Mouse (Mus musculus) bone marrow macrophage, adult 2 months (primary cell): ENCODE measurements around the gene Mrps23.

ENCODE experiments used
- CTCF ChIP-seq: IDR thresholded peaks from 2 replicates; pipeline ENCODE4 v1.5.1; 2012; ENCODE audit warnings: low read depth, mild to moderate bottlenecking, low read length, moderate library complexity
- POLR2A ChIP-seq: IDR thresholded peaks from 2 replicates; pipeline ENCODE4 v1.6.1; 2012; ENCODE audit warnings: mild to moderate bottlenecking, low read depth, low read length, borderline replicate concordance

DNA sequence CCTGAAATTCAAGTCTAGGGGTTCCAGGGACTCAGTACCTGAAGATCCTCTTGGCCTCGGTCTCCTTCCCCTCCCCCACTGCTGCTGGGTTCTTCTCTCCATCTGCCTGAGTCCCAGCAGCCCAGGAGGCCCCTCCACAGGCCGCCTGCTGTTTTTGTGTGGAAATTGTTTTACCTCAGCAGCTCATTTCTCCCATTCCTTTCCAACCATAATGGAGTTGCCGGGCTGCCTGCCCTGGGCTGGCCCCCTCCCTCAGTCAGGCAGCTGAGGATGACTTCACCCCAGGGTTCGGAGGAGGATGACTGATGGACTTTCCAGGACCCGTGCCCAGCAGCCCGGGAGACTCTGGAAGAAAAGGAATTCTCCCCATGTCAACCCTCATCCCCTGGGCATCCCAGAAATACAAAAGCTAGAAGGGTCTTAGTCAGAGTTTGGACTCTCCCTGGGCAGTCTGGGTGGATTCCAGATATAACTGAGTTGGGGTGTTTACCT lies 23.7 kb upstream of the Mrps23 start:
- TF ChIP-seq CTCF (no peak), POLR2A (no peak)
